Mouse (Mus musculus): ENCODE measurements around the gene Galnt14. TPM values are rescaled to one million over a fixed set of nuclear protein-coding genes. Genes with fewer than 3 reads are reported as not detected.

Galnt14 gene
- total and polyA plus RNA-seq, 2 experiments from 2014 or later = 16.8 to 17.8 TPM

DNA sequence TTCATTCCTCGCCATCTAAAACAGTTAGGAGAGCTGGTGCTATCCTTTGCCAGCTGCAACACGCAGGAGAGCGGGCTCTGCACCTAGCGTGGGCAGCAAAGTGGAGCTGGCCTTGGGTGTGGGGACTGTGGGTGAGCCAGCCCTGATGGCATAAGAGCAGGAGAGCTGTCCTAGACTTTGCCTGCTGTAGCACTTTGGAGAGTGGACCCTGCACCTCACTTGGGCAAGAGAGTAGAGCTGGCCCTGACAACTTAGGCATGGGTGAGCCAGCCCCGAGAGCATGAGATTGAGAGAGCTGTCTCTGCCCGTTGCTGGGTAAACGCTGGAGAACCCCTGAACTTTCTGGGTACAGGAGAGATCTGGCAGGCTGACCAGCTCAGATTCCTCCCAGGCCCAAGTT is 68.6 kb downstream of the Galnt14 start:
- H3K4me1 ChIP-seq (ENCODE audit: insufficient read depth) = no peaks in the 10 kb centered on the region
- H3K36me3 ChIP-seq (ENCODE audit: insufficient read depth) = no peaks in the 10 kb centered on the region
- H3K4me3 ChIP-seq (ENCODE audit: low read depth, low read length) = no peak overlapping the region
- H3K27me3 ChIP-seq (ENCODE audit: insufficient read depth, low read length) = no peaks in the 10 kb centered on the region
- no peak for DNase-seq
- 93% methylated on average over 7 of the region's 7 CpGs for WGBS
- no peak overlapping the region for H3K27ac ChIP-seq (ENCODE audit: low read depth, low read length)
- H3K9ac ChIP-seq = no peak overlapping the region
- no peak overlapping the region for H3K4me2 ChIP-seq (ENCODE audit: low read depth)
- ATAC-seq = no peak
- no peaks in the 10 kb centered on the region for H3K9me3 ChIP-seq (ENCODE audit: low read length)
- no peak for TF ChIP-seq CTCF (IDR thresholded peaks at IDR 0.05; ENCODE audit: low read depth)

GRCm38 (mm10) chr17:73640117-73640480 is 70.2 kb downstream of the Galnt14 start:
- Histone ChIP-seq H3K4me3 (ENCODE audit: low read depth, low read length) (no peak overlapping the region), H3K4me2 (ENCODE audit: low read depth) (no peak overlapping the region), H3K4me1 (ENCODE audit: insufficient read depth) (no peaks in the 10 kb centered on the region), H3K27me3 (ENCODE audit: insufficient read depth, low read length) (no peaks in the 10 kb centered on the region), H3K9ac (no peak overlapping the region), H3K9me3 (ENCODE audit: low read length) (no peaks in the 10 kb centered on the region), H3K27ac (ENCODE audit: low read depth, low read length) (no peak overlapping the region), H3K36me3 (ENCODE audit: insufficient read depth) (no peaks in the 10 kb centered on the region)
- no peak for TF ChIP-seq CTCF (IDR thresholded peaks at IDR 0.05; ENCODE audit: low read depth)
- WGBS = 74% methylated on average over 3 of the region's 3 CpGs
- no peak for DNase-seq
- no peak for ATAC-seq

DNA sequence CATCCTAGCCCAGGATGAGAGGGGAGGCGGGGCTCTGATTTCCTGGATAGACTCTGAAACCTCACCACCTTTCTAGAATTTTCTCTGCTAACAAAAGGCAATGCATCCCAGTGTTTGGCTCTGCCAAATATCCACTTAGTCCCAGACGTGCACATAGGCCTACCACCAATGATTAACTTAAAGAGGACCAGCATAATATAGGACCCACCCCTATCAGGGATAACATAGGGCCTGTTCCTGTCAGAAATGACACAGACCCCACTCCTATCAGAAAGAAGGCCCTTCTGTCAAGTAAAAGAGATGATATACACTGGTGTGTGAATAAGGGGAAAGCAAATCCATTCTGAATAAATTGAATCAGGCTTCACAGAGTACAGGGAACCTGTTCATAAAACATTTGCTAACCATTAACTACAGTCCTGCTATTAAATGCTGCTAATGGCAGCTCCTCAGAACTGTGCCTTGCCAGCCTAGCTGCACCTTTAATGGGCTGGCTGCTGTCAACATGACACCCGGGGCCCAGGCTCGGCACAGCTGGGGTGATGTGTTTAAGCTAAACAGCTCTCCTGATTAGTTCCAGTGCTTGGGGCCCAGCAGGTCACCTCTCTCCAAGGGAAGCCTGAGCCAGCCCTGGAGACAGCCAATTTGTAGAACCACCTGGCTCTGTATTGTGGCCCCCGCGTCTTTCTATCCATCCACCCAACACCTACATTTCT is 70.7 kb downstream of the Galnt14 start:
- H3K4me2 ChIP-seq (ENCODE audit: low read depth) = no peak overlapping the region
- WGBS = 27% methylated on average over 6 of the region's 6 CpGs
- H3K27me3 ChIP-seq (ENCODE audit: insufficient read depth, low read length) = no peaks in the 10 kb centered on the region
- DNase-seq (no peak), ATAC-seq (no peak)
- H3K27ac ChIP-seq (ENCODE audit: low read depth, low read length) = no peak overlapping the region
- no peak overlapping the region for H3K4me3 ChIP-seq (ENCODE audit: low read depth, low read length)
- no peaks in the 10 kb centered on the region for H3K4me1 ChIP-seq (ENCODE audit: insufficient read depth)
- H3K36me3 ChIP-seq (ENCODE audit: insufficient read depth) = no peaks in the 10 kb centered on the region
- no peak for TF ChIP-seq CTCF (IDR thresholded peaks at IDR 0.05; ENCODE audit: low read depth)
- no peak overlapping the region for H3K9ac ChIP-seq
- no peaks in the 10 kb centered on the region for H3K9me3 ChIP-seq (ENCODE audit: low read length)

DNA sequence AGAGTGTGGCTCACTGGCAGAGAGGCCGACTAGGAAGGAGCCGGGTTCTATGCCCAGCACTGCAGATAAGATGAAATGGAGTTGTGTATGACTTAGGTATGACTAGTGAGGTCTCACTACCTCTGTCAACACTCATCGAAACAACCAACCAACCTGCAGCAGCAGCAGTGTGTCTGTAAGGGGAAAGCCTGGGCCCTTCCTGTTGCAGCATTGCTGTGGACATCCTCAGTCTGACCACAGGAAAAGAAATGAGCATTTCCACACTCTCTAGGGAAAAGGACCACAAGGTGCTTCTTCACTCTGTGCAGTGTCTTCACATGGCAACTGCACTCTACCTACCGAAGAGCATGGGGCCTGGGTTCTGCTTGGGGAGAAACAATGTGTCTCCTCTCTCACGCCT is 73.3 kb downstream of the Galnt14 start:
- no peaks in the 10 kb centered on the region for H3K27me3 ChIP-seq (ENCODE audit: insufficient read depth, low read length)
- H3K36me3 ChIP-seq (ENCODE audit: insufficient read depth) = no peaks in the 10 kb centered on the region
- ATAC-seq (no peak), DNase-seq (no peak)
- H3K9ac ChIP-seq = no peak overlapping the region
- 99% methylated on average over 5 of the region's 5 CpGs for WGBS
- no peak for TF ChIP-seq CTCF (IDR thresholded peaks at IDR 0.05; ENCODE audit: low read depth)
- no peaks in the 10 kb centered on the region for H3K9me3 ChIP-seq (ENCODE audit: low read length)
- no peak overlapping the region for H3K4me3 ChIP-seq (ENCODE audit: low read depth, low read length)
- no peak overlapping the region for H3K27ac ChIP-seq (ENCODE audit: low read depth, low read length)
- H3K4me1 ChIP-seq (ENCODE audit: insufficient read depth) = no peaks in the 10 kb centered on the region
- H3K4me2 ChIP-seq (ENCODE audit: low read depth) = no peak overlapping the region

GRCm38 (mm10) chr17:73634896-73635295 is 75.4 kb downstream of the Galnt14 start:
- Histone ChIP-seq H3K27ac (ENCODE audit: low read depth, low read length) (no peak overlapping the region), H3K4me1 (ENCODE audit: insufficient read depth) (no peaks in the 10 kb centered on the region), H3K4me3 (ENCODE audit: low read depth, low read length) (no peak overlapping the region), H3K9me3 (ENCODE audit: low read length) (no peaks in the 10 kb centered on the region), H3K4me2 (ENCODE audit: low read depth) (no peak overlapping the region), H3K36me3 (ENCODE audit: insufficient read depth) (no peaks in the 10 kb centered on the region), H3K9ac (no peak overlapping the region), H3K27me3 (ENCODE audit: insufficient read depth, low read length) (no peaks in the 10 kb centered on the region)
- DNase-seq (no peak), ATAC-seq (no peak)
- WGBS = 66% methylated on average over 2 of the region's 2 CpGs
- no peak for TF ChIP-seq CTCF (IDR thresholded peaks at IDR 0.05; ENCODE audit: low read depth)

GRCm38 (mm10) chr17:73633991-73634710 is 76.1 kb downstream of the Galnt14 start:
- Histone ChIP-seq H3K4me1 (ENCODE audit: insufficient read depth) (no peaks in the 10 kb centered on the region), H3K9ac (no peak overlapping the region), H3K36me3 (ENCODE audit: insufficient read depth) (no peaks in the 10 kb centered on the region), H3K27me3 (ENCODE audit: insufficient read depth, low read length) (no peaks in the 10 kb centered on the region), H3K27ac (ENCODE audit: low read depth, low read length) (no peak overlapping the region), H3K9me3 (ENCODE audit: low read length) (no peaks in the 10 kb centered on the region), H3K4me3 (ENCODE audit: low read depth, low read length) (no peak overlapping the region), H3K4me2 (ENCODE audit: low read depth) (no peak overlapping the region)
- TF ChIP-seq CTCF (IDR thresholded peaks at IDR 0.05; ENCODE audit: low read depth) = no peak
- 43% methylated on average over 11 of the region's 11 CpGs for WGBS
- ATAC-seq = no peak
- no peak for DNase-seq

DNA sequence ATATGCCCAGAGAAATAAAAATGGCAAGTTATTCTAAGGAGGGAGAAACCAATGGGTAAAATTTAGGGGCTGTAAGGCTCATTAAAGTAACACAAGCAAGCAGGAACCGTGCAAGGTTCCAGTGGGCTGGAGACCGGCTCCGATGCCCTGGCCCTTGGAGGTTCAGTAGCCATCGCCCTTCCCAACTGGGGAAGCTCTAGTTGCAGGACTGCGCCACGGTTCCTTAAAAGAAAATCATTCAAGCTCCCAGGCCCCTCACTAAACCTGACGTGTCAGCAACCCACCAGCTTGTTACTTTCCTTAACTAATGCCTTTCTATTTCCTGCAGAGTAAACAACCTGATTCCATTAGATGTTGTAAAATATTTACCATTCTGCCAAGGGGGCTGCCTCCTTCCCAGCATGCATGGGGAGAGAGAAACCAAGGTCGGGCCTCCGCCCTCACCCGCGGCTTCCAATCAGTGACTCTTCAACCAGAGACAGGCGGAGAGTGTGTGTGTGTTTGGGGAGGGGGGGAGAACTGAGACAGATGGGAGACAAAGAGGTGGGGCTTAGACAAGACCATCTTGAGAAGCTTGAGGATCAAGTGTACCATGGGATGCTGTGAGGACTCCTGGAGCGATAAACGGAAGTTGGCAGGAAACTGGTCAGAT is 81.9 kb downstream of the Galnt14 start:
- no peak overlapping the region for H3K9ac ChIP-seq
- no peak overlapping the region for H3K27ac ChIP-seq (ENCODE audit: low read depth, low read length)
- WGBS = 91% methylated on average over 14 of the region's 14 CpGs
- H3K4me2 ChIP-seq (ENCODE audit: low read depth) = no peak overlapping the region
- DNase-seq (no peak), ATAC-seq (no peak)
- H3K9me3 ChIP-seq (ENCODE audit: low read length) = no peaks in the 10 kb centered on the region
- H3K4me1 ChIP-seq (ENCODE audit: insufficient read depth) = 0 out of 2 replicates have a peak, but pooled peaks cover 4% of the 10 kb centered on the region
- TF ChIP-seq CTCF (IDR thresholded peaks at IDR 0.05; ENCODE audit: low read depth) = no peak
- no peaks in the 10 kb centered on the region for H3K27me3 ChIP-seq (ENCODE audit: insufficient read depth, low read length)
- no peaks in the 10 kb centered on the region for H3K36me3 ChIP-seq (ENCODE audit: insufficient read depth)
- H3K4me3 ChIP-seq (ENCODE audit: low read depth, low read length) = no peak overlapping the region

Measured in forebrain, postnatal 0 days (tissue).